Mouse (Mus musculus): ENCODE results near the gene Glrx3.

Gene Glrx3

DNA sequence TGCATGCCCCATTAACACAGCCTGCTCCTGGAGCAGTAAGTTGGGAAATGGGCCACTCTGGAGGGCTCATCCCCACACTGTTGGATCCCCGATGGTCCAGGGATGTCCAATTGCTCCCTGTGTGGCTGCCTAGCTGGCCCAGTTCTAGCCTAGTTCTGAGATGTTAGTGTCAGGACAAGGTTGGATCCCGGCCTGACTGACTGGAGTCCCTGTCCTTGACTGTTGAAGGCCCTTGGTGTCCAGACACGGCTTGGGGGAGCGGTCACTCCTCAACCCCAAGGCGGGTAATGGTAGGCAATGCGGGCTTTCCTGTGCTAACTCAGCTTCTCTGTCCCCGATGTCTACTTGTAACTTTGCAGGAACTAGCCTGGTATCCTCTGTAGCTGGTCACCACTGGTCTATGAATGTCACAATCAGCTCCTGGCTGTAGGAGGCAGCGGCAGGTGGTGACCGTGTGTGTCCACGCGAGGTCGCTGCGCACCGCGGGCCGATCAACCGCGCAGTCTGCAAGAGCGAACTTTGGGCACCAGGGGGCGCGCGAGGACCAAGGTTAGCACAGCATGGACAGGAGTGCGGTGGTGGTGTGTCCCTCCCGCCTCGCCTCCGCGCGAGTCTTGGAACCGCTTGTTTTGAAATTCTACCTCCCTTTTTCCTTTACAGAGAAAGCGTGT lies 40.7 kb downstream of the Glrx3 start:
- DNase-seq: peak; percentile 91

DNA sequence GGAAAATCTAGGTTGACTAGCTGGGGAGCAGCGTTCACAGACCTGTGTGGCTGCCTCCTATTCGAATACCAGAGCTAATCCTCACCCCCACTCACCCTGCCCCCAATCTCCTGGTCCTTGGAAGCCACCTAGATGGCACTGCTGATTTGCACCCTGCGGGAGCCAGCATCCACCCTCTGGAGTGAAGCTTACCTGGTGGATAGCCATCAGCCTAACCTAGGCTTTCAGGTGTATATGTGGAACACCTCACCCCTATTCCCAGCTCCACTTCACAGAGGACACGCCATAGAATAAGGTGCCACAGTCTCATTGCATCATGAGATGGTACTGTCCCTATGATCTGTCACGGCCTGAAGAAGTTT lies 41.2 kb downstream of the Glrx3 start:
- no peak for DNase-seq

DNA sequence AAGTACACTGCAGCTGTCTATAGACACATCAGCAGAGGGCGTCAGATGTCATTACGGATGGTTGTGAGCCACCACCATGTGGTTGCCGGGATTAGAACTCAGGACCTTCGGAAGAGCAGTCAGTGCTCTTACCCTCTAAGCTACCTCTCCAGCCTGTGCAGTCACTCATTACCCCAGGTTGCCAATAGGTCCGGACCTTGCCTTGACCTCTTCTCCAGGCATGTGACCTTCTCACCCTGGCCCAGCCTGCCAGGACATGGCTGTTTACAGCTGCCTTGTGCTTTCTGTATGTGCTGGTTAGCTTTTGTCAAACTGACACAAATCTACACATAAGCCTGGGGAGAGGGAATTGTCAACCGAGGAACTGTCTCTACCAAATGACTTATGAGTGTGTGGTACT lies 43.4 kb downstream of the Glrx3 start:
- DNase-seq: no peak

DNA sequence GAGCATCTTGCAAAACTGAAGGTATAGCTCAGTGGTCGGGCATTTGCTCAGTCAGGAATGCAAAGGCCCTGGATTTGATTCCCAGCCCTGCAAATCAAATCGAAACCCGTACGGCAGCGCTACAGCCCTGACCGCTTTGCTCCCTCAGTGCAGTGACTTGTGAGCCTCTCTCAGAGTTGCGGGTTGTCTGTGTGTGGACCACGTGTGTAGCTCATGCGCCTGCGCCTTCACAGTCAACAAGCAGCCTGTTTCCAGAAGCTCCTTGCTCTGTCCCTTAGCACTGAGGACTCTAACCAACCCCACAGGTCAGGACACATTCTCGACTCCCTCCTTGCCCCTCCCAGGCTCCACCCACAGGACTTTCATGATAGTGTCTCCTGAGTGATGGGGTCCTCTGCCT lies 46.6 kb downstream of the Glrx3 start:
- no peak for DNase-seq

DNA sequence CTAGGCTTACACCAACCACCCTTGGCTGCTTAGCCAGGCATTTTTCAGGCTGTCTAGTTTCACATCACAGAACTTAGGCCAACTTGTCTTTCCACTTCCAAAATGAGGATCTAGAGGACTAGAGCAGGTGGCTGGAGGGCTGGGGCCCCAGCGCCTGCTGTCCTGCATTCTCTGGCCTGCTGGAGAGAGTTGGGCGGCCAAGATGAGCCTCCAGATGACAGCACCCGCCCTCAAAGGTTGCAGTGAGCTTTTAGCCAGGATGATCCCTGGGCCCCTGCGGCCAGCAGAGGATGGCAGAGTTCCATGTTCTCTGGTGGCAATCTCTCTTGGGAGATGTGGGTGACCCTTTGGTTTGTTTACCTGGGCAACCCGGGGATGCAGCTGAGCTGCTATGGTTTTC lies 51.0 kb downstream of the Glrx3 start:
- no peak for DNase-seq

DNA sequence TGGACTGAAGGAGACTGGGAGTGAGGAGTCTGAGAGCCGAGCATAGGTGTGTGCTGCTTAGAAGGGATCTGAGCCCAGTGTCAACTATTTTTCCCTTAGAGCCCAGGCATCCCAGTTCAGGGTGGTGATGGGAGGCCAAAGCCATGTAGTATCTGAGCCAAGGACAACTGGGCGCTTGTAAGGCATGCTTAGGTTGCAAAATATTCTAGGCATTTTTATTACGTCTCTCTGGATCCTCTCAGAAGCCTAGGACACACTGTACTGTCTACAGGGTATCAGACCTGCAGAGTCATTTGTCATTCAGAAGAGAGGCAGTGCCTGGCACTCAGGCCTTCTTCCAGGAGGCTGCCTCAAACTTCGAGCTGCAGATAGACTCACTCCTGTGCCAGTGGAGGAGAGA lies 53.3 kb downstream of the Glrx3 start:
- no peak for DNase-seq

DNA sequence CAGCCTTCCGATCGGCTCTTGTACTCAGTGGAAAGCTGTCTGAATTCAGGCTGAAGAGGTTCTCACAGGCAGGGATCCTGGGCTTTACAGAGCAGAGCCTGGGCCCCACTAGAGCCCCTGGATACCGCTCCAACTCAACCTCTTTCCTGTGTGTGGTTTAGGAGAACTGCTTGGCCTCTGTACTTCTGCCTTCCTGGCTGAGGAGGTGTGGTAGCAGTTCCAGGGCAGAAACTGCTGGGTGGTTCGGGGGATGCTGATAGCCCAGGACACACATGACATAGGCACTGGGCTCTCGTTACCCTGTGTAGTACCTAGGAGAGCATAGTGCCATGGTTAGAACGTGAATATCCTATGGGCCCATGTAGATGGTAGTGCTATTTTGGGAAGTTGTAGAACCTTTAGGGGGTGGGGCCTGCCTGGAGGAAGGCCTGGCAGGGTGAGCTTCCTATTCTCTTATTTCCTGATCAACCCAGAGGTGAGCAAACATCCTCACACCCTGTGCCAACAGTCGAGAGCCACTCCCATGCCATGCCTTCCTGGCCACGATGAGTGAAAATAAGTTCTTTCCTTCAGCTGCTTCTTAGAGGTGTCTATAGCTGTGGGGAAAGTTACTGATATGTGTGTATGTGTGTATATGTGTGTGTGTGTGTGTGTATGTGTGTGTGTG lies 55.0 kb downstream of the Glrx3 start:
- DNase-seq: no peak

DNA sequence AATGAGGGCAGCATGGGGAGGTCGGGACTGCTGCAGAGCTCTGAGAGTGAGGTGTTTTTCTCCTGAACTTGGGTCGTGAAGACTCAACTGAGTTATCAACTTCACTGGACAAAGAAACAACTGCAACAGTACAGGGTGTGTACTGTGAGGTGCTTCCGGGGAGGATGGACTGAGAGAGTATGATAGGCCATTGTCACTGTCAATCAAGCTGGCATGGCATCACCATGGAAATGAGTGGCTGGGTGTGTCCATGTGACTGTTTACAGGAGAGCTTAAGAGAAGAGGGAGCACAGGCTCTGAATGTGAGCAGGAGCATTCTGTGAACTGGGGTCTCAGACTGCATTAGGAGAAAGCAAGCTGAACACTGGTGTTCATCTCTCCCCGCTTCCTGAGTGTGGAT lies 61.3 kb downstream of the Glrx3 start:
- DNase-seq: no peak

DNA sequence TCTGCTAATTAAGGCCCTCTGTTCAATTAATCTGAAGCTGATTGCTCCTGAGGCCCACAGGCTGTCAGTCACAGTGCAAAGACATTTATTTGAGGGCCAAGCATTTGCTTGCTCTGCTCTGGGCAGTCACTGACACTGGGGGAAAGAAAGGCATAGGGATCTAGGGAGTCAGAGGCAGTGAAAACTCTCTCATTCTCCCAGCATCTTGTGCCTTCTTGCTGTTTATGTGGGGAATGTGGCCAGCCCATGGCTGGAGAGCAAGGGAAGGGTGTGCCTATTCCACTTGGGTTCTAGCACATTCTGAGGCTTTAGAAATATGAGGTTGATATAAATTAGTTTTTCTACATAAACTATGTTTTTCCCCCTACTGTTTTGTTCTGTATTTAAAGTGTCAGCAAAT lies 80.2 kb downstream of the Glrx3 start:
- DNase-seq: no peak

DNA sequence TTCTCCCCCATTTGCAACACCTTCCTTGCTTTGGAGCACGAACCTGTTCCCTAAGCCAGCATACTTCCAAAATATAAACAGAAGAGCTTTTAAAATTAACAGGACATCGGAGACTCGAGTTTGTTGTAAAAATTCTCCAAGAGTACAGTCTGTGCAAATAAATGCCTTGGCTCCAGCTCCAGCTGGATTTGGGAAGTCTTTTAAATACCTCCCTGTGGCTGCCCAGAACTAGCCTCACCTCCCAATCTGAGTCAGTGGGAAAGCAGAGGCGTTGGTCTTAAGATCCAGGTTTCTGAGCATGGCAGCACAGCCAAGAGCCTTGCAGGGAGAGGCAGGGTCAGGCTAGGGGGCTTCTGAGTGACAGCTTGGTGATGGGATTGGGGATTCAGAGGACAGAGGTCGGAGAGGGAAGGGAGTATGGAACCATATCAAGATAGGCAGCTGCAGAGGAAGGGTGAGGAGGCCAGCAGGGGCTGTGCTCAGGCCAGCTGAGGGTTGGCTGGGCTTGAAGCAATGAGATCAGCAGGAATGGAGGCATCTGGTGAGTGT lies 80.7 kb downstream of the Glrx3 start:
- no peak for DNase-seq
